Mouse (Mus musculus) forebrain, embryonic 11.5 days (tissue): ENCODE results near the gene Vmn1r1. TPM values are rescaled to one million over a fixed set of nuclear protein-coding genes. Genes with fewer than 3 reads are reported as not detected.

Experiments
- ATAC-seq: fragments of 200-750 bp; cut with Nextera tagmentation; replicated peaks from 2 replicates; pipeline ENCODE4 v1.8.0; 2017; ENCODE audit warnings: moderate TSS enrichment; ENCODE audit not compliant: low FRiP score
- DNase-seq: peaks from one replicate; pipeline ENCODE4 v3.0.0-alpha.2; 2017; ENCODE audit warnings: low spot score
- H3K27ac ChIP-seq: fragments of 300-500 bp; sonication (generic); 2 replicates; pipeline ENCODE4 v1.5.1; 2014; ENCODE audit warnings: low read depth, low read length
- H3K27me3 ChIP-seq: fragments of 300-500 bp; sonication (generic); 2 replicates; pipeline ENCODE4 v1.6.1; 2014; ENCODE audit warnings: mild to moderate bottlenecking, low read length, mixed read lengths; ENCODE audit not compliant: control insufficient read depth, insufficient read depth
- H3K36me3 ChIP-seq: fragments of 300-500 bp; sonication (generic); 2 replicates; pipeline ENCODE4 v1.6.1; 2014; ENCODE audit warnings: mild to moderate bottlenecking, low read length, moderate library complexity, mixed read lengths; ENCODE audit not compliant: control insufficient read depth, insufficient read depth
- H3K4me1 ChIP-seq: fragments of 300-500 bp; sonication (generic); replicated peaks from 2 replicates; pipeline ENCODE4 v1.6.1; 2014; ENCODE audit warnings: low read length, mixed read lengths; ENCODE audit not compliant: control insufficient read depth, insufficient read depth
- H3K4me2 ChIP-seq: fragments of 300-500 bp; sonication (generic); 2 replicates; pipeline ENCODE4 v1.6.1; 2014; ENCODE audit warnings: low read depth, mild to moderate bottlenecking, low read length, moderate library complexity, mixed read lengths; ENCODE audit not compliant: severe bottlenecking
- H3K4me3 ChIP-seq: fragments of 300-500 bp; sonication (generic); 2 replicates; pipeline ENCODE4 v1.5.1; 2014; ENCODE audit warnings: low read depth, low read length
- H3K9ac ChIP-seq: fragments of 300-500 bp; sonication (generic); 2 replicates; pipeline ENCODE4 v1.6.1; 2014; ENCODE audit warnings: low read length
- H3K9me3 ChIP-seq: fragments of 300-500 bp; sonication (generic); 2 replicates; pipeline ENCODE4 v1.6.1; 2016; ENCODE audit warnings: low read length, mixed read lengths; ENCODE audit not compliant: control insufficient read depth
- WGBS: fragments of 180-500 bp; shearing (Covaris S2); extraction: QIAGEN DNeasy Blood & Tissue Kit; methylation state at CpG from one replicate; pipeline ENCODE4 v1.1.7; 2014; 5-methylcytosine and 5-hydroxymethylcytosine counted together
- polyA plus RNA-seq: library from polyadenylated mRNA; unstranded; fragments of >200 nt; fragmentation: Nextera tagmentation; extraction: Ambion mirVana; gene quantifications from 2 replicates; pipeline ENCODE4 v1.2.1, GENCODE M21; 2014

The Vmn1r1 gene
- polyA plus RNA-seq, 1 experiment from 2014 or later, result not detected

DNA sequence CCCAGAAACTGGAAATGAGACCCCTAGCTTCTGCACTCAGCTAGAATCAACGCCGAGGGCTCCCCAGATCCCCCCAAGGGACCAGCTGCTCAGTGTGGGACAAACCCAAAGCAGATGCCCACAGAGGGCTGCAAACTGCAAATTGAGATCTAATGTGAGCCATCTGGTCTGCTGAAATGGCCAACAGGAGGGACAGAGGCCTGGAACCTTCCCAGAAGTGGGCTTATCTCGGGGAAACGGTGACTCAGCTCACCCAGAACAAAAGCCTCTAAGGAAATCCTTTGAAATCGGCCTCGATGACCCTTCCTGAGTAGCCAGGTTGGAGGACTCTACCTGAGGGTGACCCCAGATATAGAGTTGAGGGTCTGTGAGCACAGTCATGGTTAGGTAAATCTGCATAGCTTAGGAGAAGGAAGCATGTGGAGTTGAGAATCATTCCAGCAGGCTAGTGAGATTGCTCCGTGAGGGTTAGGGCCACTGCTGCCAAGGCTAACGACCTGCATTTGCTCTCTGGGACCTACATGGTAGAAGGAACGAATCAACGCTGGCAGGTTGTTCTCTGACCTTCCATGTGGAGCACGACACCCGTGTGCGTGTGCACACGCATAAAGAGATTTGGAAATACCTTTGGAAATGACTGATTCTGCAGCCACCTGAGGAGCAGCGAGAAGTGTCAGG is 53.4 kb downstream of the Vmn1r1 start:
- whole genome bisulfite sequencing, result 76% methylated on average over 15 of the region's 15 CpGs
- no peak overlapping the region for H3K27ac ChIP-seq
- no peak overlapping the region for H3K9ac ChIP-seq
- no peaks in the 10 kb centered on the region for H3K36me3 ChIP-seq
- H3K4me3 ChIP-seq, result no peak overlapping the region
- H3K4me1 ChIP-seq, result peaks cover 9% of the 10 kb centered on the region; the same call in 1 of the 2 replicates
- no peaks in the 10 kb centered on the region for H3K27me3 ChIP-seq
- no peaks in the 10 kb centered on the region for H3K9me3 ChIP-seq
- H3K4me2 ChIP-seq, result no peak overlapping the region
- ATAC-seq (no peak), DNase-seq (no peak)

DNA sequence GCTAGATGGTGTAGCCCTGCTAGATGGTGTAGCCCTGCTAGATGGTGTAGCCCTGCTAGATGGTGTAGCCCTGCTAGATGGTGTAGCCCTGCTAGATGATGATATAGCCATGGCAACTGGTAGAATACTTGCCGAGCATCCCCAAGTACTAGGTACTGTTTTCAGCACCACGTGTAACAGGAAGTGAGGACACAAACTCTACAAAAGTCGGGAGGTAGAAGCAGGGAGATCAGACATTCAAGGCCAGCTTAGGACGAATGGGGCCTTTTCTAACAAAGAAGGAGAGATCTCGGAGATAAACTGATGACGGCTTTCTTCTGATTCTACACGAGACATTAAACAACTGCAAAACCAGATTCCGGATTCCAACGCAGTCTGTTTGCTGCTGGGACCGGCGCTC is 54.1 kb downstream of the Vmn1r1 start:
- peaks cover 9% of the 10 kb centered on the region; the same call in 1 of the 2 replicates for H3K4me1 ChIP-seq
- no peaks in the 10 kb centered on the region for H3K9me3 ChIP-seq
- no peak overlapping the region for H3K4me2 ChIP-seq
- no peaks in the 10 kb centered on the region for H3K36me3 ChIP-seq
- ATAC-seq (no peak), DNase-seq (no peak)
- H3K27me3 ChIP-seq, result no peaks in the 10 kb centered on the region
- no peak overlapping the region for H3K9ac ChIP-seq
- no peak overlapping the region for H3K4me3 ChIP-seq
- 78% methylated on average over 11 of the region's 11 CpGs for WGBS
- no peak overlapping the region for H3K27ac ChIP-seq

DNA sequence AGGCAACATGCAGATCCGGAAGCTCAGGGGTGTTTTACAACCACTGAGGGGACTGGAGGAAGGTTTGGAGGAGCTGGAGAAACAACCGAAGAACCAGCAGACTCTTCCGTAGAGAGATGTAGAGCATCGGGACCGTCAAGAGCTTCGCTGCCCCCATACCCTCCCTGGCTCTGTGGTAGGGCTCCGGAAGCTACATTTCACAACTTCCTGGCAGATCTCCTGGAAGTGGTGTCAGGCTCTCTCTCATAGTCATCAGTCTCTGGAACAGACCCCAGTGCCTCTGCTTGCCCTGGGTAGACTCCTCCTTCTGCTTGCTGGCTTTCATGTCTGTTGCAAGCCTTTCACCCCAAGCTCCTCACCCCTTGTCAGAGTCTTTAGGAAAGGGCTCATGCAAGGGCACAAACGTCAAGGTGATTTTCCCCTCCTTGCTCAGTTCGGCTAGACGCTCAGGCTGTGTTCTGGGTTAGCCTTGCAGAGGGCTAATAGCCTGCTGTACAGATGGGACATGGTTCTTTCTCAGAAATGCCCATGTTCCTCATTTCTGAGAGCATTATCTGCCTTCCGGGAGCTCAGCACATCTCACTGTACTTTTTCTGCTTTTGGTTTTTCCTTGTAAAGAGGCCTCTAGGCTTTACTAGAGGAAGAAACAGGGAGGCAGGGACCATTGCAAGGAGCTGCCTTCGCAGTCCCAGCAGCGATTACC is 55.7 kb downstream of the Vmn1r1 start:
- no peak overlapping the region for H3K27ac ChIP-seq
- ATAC-seq (no peak), DNase-seq (no peak)
- H3K4me3 ChIP-seq, result no peak overlapping the region
- WGBS, result 85% methylated on average over 13 of the region's 13 CpGs
- H3K4me1 ChIP-seq, result 0 out of 2 replicates have a peak, but pooled peaks cover under 1% of the 10 kb centered on the region
- no peak overlapping the region for H3K9ac ChIP-seq
- H3K4me2 ChIP-seq, result no peak overlapping the region
- no peaks in the 10 kb centered on the region for H3K27me3 ChIP-seq
- no peaks in the 10 kb centered on the region for H3K9me3 ChIP-seq
- H3K36me3 ChIP-seq, result no peaks in the 10 kb centered on the region

DNA sequence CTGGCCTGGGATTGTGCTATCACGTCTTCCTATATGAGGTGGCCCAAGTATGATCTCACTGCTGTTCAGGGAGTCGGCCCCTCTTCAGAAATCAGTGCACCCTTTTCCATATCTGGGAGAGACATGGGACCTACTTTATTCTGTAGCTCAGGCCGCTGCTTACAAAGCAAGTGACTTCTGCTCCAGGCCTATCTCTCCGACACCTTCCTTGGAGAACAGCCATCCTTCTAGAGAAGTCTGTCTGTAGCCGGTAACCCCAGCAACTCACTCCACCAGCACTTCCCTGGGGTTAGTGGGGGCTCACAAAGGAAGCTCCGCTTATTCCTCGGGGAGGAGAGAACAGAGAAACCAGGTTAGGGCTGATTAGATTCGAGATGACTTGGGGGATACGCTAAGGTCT is 57.0 kb downstream of the Vmn1r1 start:
- H3K27me3 ChIP-seq, result no peaks in the 10 kb centered on the region
- no peak overlapping the region for H3K4me2 ChIP-seq
- no peak overlapping the region for H3K27ac ChIP-seq
- ATAC-seq (no peak), DNase-seq (no peak)
- 81% methylated on average over 9 of the region's 9 CpGs for WGBS
- H3K36me3 ChIP-seq, result no peaks in the 10 kb centered on the region
- no peaks in the 10 kb centered on the region for H3K4me1 ChIP-seq
- no peak overlapping the region for H3K4me3 ChIP-seq
- H3K9ac ChIP-seq, result no peak overlapping the region
- H3K9me3 ChIP-seq, result no peaks in the 10 kb centered on the region

DNA sequence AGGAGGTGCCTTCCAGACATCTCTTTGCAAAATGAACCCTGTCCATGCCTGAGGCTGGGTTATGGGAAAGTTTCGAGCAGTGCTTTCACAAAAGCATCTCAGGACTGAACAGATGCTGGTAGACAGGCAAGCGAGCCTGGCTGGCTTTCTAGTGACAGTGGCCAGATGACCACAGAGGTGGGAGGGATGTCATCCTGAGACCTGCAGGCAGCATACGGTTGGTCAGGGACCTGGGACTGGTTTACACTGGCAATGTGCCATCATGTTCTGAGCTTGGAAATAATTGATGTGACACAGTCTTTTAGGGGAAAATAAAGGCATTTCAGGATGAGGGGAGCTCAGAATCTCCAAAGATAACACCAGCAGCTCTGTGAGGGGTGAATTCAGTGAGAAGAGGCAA is 59.3 kb downstream of the Vmn1r1 start:
- no peak overlapping the region for H3K4me3 ChIP-seq
- H3K9me3 ChIP-seq, result no peaks in the 10 kb centered on the region
- no peaks in the 10 kb centered on the region for H3K4me1 ChIP-seq
- WGBS, result 68% methylated on average over 3 of the region's 3 CpGs
- no peak overlapping the region for H3K4me2 ChIP-seq
- ATAC-seq, result no peak
- H3K27ac ChIP-seq, result no peak overlapping the region
- H3K9ac ChIP-seq, result no peak overlapping the region
- H3K36me3 ChIP-seq, result no peaks in the 10 kb centered on the region
- no peaks in the 10 kb centered on the region for H3K27me3 ChIP-seq
- DNase-seq, result no peak

Other genes starting within 250 kb of the Vmn1r1 start
- 40.8 and 42.4 TPM in 2 replicates for gene Enah, start 144.5 kb downstream of the Vmn1r1 start, polyA plus RNA-seq
- 143 and 151 TPM in 2 replicates for gene Srp9, start 39.7 kb downstream of the Vmn1r1 start, polyA plus RNA-seq
- gene Degs1, start 118.3 kb upstream of the Vmn1r1 start, polyA plus RNA-seq, result 61.2 and 65.8 TPM in 2 replicates
- gene Fbxo28, start 177.1 kb upstream of the Vmn1r1 start, polyA plus RNA-seq, result 27.7 and 34.8 TPM in 2 replicates
- 35.7 and 38.5 TPM in 2 replicates for gene Trp53bp2, start 244.7 kb upstream of the Vmn1r1 start, polyA plus RNA-seq